Mouse (Mus musculus): ENCODE data around the gene Plekhh3. TPM values are rescaled to one million over a fixed set of nuclear protein-coding genes. Genes with fewer than 3 reads are reported as not detected.
"Not testable (repeated sequence)": the region's sequence is repeated elsewhere in the genome, so short reads cannot be mapped to it uniquely, and the experiment has no call there.

Plekhh3 gene
- total RNA-seq, 1 experiment from 2014 or later, result 30.5 TPM

DNA sequence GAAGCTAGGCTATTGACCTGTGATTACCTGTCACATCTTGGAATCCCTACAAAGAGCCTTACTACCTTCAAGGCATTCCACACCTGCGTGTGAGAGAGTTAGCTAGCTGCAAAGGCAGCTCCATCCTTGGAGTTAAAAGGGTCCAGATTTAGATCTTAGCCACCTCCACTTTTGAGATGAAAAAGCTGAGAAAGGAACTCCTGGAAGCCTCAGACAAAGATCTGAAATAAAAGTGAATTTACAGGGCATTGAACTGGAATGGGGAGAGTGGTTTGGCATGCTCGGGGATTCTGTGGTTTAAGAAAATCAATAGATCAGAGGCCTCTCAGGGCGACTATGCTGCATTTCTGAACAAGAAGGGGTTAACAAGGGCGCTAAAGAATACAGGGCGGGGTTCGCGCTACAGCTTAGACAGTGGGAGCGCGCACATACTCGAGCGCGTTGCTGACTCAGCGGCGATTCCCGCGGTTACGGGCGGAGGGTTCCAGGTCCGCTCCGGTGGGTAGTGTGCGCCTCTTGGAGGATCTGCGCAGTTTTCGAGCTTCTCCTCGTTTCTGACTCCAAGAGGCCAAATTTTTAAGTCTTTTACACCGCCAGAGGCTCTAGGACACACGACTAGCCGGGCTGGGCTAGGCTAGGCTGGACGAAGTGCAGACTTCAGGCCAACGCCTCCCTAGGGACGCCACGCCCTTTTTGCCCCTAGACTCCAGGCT is 726 bp upstream of the Plekhh3 start:
- peak; percentile 83 for DNase-seq

DNA sequence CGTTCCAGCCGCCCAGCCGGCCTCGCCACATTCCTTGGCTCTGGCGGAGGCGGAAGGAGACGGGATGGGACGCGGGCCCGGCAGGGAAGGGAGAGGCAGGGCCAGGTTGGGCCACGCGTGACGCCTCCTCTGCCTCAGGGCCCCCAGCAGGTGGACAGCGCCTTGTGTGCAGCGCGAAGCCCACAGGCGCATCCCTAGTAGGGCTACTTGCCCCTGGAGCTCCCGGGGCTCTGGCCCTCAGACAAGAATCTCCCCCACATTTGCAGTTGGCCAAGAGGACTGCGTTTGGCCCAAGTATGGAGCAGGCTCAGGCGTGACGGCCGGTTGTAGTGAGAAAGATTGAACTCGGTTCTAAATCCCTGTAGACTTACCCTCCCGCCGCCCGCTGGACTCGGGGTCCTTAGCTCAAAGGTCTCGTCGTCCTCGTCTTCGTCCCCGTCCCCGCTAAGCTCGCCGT is 769 bp downstream of the Plekhh3 start, which contains the start of gene Cntnap1:
Cntnap1 (plus strand) TSS at position 170 of the 457 bp plus-strand sequence.
- peak; percentile 86 for DNase-seq

DNA sequence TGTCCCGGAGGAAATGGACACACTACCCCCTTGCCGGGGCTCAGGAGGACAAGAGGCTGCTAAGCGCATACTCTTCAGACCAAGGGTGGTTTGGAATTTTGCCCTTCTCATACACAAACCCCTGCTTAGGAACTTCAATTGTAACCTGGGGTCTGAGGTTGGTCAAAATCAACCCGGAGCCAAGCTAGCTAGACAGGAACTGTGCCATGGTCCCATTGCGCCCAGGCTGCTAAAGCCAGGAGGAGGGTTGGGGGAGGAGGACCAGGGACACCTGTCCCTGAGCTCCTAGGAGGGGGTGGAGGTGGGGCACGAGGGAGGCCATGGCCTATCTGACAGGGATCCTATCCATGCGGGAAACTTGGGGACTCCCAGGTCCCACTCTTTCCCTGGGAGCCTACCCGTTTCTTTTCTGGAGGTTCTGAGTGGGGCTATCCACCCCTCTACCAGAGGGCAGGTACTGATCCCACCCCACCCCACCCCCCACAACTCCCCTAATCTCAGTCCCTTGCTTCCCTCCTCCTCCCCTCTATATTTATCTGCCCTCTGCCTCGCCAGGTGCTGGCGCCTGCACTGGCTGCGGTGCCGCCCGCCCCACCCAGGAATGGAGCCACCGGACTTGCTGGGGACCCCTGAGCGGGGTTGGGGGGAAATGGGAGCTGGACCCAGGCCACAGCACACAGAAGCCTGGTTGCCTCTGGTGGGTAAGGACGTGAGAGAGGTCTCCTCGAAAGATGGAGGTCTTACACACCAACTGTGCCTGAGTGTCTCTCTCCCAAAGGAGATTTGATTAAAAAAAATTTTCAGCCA is 1.6 kb downstream of the Plekhh3 start:
- DNase-seq, result no peak

DNA sequence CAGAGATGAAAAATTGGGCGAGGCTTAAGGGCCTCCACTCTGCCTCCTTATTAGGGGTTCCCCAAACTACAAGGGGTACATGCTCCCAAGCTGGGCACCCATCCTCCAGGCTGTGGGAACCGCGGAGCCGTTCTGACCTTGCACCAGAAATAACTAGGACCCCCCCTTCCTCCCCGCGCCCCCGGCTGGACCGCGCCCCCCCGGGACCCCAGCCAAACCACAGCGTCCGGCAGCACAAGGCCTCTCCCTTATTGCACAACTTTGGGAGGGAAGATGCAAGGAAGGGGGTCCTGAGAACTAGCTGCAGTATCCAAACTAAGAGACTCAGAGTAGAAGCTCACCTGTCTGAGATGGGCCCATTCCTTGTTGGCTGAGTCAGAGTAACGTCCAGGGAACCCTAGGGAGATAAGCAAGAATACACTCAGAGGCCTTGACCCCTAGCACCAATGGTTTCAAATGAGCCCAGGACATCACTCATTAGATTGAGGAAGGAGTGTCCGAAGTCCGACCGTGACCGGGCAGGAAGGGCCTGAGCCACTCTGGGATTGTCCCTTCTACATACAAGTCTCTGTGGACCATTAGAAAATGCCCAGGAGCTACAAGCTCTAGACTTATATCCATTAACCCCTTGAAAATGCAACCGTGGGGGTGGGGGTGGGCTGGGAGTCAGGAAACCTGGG is 2.7 kb downstream of the Plekhh3 start:
- peak; percentile 68 for DNase-seq

DNA sequence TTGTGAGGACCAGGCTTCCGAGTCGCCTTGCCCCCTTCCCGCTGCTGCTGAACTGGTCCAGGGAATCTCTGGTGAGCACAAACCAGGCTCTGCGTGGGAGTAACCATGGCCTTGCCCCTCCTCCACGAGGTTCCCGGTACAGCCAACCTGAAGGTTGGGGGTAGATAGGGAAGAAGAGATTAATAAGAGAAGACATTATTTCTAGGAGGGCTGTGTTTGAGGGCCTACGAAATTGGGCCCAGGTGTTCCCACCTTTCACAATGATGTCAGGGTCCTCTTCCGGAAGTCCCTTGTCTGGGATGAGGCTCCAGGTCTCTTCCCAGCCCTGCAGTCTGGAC is 3.2 kb downstream of the Plekhh3 start:
- DNase-seq, result no peak

DNA sequence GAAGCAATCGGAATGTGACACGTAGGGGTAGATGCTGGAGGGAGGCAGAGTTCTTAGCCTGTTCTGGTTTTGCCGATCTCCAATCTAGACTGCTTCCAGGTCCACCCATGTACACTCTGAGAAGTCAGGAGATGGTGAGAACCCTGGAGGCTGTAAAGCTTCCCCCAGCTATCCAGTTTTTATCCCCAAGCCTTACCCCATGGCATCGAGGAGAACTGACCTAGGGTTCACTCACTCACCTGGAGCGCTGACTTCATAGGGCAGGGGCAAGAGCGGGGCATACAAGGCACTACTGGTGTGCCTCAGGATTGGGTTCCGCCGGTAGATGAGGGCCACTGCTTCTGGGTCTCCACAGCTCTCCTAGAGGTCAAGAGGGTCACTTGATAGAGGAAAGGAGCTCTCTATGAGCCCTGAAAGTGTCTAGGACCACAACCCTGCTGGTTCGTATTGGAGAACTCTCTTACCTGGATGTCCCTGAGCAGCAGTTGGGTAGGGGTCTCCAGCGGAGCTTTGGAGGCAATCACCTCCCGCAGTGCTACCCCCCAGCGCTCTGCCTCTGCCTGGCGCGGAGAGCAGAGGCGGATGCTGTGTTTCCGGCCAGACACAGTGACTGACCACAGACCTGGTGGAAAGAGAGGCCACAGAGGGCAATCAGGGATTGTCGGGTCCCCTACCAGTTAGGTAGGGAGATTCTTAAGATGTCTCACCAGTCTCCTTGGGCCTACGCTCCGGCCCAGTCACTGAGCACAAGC is 3.8 kb downstream of the Plekhh3 start:
- DNase-seq, result no peak

DNA sequence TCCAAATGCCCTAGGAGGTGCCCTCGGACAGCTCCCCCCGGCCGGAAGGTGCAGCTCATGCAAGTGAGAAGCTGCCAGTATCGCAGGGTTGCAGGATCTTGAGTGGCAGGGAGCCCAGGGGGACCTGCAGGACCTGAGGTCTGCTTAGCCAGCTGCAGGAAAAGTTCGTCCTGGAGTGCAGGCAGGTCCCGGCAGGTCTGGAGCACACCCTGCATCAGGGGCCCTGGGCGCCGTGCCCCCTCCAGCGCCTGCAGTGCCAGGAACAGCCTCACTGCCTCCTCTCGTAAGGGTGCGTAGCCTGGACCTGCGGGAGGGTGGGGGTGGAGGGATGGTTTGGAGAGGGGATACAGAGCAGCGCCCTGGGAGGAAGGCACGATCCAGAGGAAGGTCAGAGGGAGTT is 4.8 kb downstream of the Plekhh3 start:
- DNase-seq, result no peak

DNA sequence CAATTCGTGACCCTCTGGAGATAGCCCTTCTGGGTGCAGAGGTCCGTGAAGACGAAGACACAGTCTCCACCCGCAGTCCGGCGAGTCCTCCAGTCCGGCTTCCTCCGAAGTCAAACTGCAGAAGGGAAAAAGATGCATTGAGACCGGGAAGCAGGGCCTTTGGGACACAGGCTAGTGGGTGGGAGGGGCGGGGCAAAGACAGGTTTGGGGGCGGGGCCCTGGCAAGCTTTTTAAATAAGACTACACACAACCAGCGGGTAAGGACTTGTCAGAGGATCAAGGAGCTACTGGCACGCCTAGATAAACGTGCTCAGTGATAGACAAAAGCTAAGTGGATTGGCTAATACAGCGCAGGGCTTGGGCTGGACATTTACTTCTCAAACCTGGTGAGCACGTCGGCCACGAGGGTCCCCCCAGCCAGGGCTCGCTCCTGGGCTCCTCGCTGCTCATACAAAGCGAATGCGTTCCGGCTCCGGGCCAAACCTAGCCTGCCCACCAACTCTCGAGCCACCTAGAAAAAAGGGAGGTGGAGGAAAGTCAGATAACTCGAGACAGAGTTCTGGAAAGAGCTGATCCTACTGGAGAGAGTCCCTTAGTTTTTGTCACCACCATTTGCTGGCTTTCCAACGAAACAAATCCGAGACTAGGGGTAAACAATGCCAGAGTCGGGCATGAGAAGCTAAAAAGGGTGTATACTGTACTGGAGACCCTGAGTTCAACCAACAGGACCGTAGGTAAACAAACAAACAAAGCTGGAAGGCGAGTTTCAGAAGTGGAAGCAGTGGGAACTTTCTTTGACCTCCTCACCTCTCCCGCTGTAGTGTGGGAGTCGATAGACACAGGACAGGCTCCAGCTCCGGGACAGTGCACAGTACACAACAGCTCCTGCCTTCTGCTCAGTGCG is 6.2 kb downstream of the Plekhh3 start:
- no peak for DNase-seq

DNA sequence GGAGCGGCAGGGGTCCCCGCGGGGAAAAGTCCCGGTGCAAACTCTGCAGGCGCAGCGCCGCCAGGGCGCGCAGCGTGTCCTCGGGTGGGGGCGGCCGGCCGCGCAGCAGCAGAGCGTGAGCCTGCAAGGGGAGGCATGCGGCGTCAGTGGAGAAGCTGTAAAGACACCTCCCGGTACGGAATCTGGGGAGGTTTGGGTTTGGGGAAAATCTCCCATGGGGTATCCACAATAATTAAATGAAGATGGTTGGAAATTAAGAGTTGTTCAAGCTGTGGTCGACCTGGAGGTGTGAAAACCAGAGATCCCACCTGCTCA is 6.8 kb downstream of the Plekhh3 start:
- no peak for DNase-seq

DNA sequence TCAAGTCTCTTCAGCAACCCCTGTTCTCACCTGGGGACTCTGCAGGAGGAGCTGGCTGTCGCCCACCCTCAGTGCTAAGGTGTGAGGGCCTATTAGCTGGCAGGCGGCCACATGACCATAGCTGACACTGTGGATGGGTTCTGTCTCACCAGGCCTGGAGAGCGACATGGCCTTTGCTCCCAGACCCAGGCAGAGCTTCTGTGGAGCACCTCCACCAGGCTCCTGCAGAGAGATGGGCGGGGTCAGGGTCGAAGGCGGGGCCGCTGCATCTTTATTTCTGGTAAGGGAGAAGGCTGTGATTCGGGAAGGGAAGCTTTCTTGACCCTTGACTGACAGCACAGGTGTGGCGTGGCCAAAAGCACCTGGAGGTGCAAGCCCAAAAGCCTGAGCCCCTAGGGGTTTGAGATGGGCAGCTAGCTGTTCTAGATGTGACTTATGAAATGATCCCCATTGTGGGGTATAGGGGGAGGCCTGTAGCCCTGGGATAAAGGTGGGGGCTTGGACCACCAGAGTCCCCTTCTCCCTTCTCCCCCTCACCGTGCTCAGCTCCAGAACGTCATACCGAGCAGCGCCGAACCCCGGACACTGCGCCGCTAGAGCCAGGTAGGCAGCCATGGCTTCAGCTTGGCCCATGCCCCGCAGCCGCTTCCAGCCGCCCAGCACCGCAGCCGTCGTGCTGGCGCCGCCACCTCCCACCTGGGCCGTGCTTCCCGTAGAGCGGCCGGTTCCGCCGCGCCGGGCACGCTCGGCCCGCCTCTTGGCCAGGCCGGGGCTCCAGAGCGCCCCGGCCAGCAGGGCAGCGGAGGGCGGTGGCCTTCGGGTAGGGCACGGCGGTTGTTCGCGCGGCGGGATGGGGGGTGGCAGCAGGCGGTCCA is 7.4 kb downstream of the Plekhh3 start:
- DNase-seq, result no peak

DNA sequence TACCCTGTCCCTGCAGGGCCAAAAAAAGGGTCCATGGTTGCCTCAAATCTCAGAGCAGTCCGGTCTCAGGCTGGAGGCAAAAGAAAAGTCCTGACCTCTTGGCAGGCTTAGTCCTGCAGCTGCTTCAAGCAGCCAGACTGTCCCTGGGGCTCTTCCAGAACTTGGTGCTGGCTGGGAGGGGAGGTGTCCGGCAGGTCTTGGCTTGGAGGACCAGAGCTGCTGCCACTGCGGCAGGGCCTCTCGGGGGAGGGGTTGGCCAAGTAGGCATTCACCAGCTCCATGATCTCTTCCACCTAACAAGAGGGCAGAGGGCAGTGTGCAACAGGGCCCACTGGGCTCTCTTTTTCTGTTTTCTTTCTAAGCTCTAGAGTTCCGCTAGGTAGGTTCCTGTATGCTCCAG is 8.4 kb downstream of the Plekhh3 start:
- DNase-seq, result peak; percentile 80

DNA sequence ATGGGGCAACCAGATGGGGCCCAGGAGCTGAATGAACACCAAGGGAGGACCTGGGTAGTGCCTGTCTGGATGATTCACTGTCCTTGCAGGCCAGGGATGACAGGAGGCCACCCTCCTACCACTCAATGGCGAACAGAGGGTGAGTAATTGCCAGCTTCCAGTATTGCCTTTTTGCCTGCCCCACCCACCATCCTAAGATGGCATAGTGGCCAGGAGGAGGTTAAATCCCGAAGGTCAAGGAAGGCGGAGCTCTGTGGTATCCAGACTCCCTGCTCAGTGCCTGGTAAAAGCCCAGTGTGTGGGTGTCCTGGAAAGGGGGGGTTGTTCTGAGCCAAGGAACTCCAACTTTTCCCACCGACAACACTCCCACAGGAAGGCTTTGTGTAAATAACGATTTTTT is 8.8 kb downstream of the Plekhh3 start:
- DNase-seq, result peak; percentile 66

DNA sequence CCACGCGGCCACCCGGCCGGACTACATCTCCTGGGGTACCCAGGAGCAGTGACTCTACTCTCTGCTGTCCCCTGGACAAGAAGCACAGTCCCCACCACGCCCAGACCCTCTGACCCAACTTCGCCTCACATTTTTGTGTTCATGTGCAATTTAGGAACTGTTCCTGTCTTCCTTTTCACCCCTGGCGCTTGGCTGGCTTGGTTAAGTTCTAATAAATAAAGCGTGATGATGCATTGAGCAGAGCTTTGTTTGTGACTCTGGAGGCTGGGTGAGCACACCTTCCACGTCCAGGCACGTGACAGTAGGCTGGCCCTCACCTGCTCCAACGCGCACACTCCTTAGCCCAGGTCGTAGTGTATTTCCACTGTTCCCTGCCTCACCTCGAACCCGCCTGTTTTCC is 9.6 kb downstream of the Plekhh3 start:
- DNase-seq, result no peak

DNA sequence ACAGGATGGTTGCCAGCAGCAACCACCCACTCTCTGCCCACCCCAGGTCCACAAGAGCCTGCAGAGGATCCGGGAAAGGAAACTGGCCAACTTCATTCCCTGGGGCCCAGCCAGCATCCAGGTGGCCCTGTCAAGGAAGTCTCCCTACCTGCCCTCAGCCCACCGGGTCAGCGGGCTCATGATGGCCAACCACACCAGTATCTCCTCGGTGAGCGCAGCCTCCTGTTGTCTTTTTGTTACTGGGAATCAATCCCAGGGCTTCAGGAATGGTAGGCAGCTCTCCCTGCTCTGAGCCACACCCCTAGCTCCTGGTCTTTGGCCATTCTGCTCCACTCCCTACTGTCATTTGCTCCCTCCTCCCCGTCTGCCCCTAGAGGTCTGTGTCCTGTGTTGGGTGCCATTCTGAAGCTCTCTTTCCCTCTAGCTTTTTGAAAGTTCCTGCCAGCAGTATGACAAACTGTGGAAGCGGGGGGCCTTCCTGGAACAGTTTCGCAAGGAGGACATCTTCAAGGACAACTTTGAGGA is 10.1 kb downstream of the Plekhh3 start:
- DNase-seq, result not testable (repeated sequence)

DNA sequence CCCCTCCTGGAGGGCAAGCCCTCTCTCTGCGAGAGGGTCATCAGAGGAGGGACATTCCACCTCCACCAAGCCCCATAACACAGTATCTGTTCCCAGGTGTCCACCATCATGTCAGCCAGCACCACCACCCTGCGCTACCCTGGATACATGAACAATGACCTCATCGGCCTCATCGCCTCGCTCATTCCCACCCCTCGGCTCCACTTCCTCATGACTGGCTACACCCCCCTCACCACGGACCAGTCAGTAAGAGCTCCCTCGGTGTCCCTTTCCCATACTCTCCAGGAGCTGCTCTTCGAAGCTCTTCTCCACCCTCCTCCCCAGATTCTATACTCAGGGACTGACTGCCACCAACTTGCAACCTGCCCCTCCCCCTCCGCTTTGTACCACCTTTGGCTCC is 11.0 kb downstream of the Plekhh3 start:
- not testable (repeated sequence) for DNase-seq

DNA sequence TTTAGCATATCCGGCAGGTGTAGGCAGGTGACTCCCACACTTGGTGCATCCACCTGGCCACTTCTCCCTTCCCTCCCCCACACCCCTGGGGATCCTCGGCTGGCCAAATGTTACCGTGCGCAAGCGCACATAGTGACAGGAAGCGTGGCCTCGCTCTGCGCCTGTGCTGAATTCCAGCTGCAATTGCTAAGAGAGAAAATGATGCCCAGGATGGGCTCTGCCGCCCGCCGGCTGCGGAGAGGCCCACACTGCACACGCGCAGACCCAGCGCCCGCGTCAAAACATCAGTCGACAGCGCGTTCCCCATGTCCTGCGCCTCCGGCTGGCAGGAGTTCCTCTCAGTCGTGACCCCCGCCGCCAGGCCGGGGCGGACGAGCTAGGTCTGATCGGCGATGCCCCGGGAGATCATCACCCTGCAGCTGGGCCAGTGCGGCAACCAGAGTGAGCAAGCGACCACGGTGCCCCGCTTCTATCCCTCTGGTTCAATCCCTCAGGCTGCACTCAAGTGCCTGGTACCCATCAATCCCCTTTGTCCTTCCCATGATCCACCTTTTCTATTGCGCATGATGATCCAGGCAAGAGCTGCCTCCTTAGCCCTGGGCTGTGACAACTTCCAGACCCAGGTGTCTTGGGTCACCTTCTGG is 15.3 kb downstream of the Plekhh3 start, which contains the start of gene Tubg2:
Tubg2 (plus strand) TSS at position 180 of the 644 bp plus-strand sequence.
- peak; percentile 81 for DNase-seq

DNA sequence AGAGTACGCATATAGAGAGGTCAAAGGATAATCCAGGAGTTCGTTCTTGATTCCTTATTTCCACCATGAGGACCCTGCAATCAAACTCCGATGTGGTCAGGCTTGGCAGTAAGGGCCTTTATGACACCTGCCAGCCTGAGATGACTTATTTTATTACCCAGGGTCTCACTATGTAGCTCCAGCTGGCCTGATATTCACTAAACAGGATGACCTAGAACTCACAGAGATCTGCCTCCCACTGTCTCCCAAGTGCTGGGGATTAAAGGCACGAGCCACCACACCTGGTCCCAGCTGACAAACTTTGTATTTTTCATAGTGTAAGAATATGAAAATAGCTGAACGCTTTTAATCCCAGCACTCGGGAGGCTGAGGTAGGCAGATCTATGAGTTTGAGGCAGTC is 16.0 kb downstream of the Plekhh3 start:
- DNase-seq, result no peak

DNA sequence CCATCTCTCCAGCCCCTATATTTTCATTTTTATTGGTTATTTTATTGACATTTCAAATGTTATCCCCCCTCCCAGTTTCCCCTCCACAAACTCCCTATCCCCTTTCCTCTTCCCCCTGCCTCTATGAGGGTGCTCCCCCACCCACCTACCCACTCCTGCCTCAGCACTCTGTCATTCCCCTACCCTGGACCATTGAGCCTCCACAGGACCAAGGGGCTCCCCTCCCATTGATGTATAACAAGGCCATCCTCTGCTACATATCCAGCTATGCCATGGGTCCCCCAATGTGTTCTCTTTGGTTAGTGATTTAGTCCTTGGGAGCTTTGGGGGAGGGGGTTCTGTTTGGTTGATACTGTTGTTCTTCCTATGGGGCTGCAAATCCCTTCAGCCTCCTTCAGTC is 16.5 kb downstream of the Plekhh3 start:
- no peak for DNase-seq

DNA sequence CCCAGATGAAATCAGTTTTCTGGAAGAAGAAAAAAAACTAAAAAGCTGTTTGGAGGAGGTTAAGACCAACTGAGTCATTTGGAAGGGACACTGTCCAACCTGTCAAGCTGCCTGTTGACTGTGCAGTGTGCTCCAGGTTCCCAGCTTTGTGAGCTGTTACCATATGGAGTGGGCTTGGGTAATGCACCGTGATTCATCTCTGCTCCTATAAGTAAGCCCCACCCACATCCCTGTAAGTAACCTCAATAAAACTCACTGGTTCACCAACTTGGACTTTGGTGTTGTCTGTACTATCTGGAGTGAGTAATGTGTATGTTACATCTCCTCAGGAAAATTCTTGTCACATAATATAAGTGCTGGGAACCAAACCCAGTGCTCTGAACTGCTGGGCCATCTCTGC is 18.3 kb downstream of the Plekhh3 start:
- DNase-seq, result no peak

DNA sequence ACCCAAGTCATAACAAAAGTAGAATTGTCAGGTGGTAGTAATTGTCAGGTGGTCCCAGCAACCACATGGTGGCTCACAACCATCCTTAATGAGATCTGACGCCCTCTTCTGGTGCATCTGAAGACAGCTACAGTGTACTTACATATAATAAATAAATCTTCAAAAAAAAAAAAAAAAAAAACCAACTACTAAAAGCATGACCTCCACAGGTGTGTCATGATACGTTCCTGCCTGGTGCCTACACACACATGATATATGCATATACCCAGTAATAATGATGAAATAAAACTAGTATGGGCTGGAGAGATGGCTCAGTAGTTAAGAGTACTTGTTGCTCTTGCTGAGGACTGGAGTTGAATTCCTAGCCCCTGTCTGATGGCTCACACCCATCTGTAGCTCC is 20.1 kb downstream of the Plekhh3 start:
- DNase-seq, result no peak
